ENCODE assay signal across 8 mouse cellular contexts in the genomic region with DNA sequence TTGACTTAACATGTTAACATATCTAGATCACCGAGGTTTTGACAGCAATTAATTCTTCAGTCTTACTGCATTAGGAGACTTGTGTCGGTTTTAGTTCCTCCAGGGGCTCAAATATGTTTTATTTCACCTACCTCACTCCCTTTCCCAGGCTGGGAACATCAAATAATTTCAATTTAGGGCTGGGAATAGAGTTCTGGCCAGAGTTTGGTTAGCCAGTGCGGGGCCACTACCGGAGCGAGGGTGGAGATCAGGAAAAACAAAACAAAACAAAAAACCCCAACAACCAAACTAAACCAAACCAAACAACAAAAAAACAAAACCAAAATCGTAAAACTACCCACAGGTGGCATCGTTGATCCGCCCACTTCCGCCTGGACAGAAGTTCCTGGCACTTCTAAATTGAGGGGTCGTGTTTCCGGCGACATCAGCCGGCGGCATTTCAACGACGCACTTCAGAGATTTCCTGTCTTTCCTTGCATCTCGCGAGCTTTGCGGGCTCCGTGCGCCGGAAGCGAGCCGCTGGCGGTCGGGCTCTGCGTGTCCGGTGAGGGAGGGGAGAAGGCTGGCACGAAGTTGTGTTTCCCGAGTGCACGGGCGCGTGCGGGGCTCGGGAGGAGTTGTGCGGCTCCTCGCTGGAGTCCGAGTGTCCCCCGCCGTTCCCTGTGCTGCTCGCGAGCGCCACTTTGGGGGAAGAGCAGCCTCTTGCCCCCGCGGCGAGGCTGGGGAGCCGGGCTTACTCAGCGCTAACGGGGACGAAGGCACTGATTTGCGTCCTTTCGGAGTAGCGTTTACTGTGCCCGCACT. TPM values are rescaled to one million over a fixed set of nuclear protein-coding genes. Genes with fewer than 3 reads are reported as not detected.
DNase-seq lines count a peak whose midpoint lies in the region; ATAC-seq and TF ChIP-seq lines count a peak whose summit lies in the region.

A gene (plus strand): TSS at position 437 of the 804 bp plus-strand sequence.

- DNase-seq in gastrocnemius, adult 8-10 months (ENCODE audit: low spot score in 2 of 2) = peak; percentile 77 to 86
- DNase-seq in hindlimb bud, embryonic 11.5 days (ENCODE audit: extremely low spot score, low read depth, low spot score) = peak; percentile 87
- DNase-seq in left cerebral cortex, adult 8-10 months (ENCODE audit: low spot score in 2 of 2) = peak; percentile 82 to 85
- DNase-seq in right cerebral cortex, postnatal 10 days (ENCODE audit: low spot score in 2 of 2) = peak; percentile 95 to 96
- DNase-seq in urinary bladder, postnatal 25 days (ENCODE audit: low spot score) = peak; percentile 83

- peaks cover 30% of the 10 kb centered on the region for H3K36me3 ChIP-seq in megakaryocyte, embryonic 14.5 days (replicated peaks; ENCODE audit: low read length)

- no peaks in the 10 kb centered on the region for H3K4me1 ChIP-seq in cortical plate, adult 2 months (ENCODE audit: control insufficient read depth, insufficient read depth, low read length)
- peaks cover 42% of the 10 kb centered on the region for H3K4me1 ChIP-seq in megakaryocyte, embryonic 14.5 days

- peak; percentile 94 for ATAC-seq in activated CD4-positive, CD25-positive, alpha-beta regulatory T cell, adult 4 months

- no peaks in the 10 kb centered on the region for H3K27me3 ChIP-seq in megakaryocyte, embryonic 14.5 days (replicated peaks)

- H3K27ac ChIP-seq in cortical plate, adult 2 months (ENCODE audit: insufficient read depth, low read length) = peak within 1 kb of the TSS; percentile 57; the same call in 1 of the 2 replicates

- TF ChIP-seq CTCF in cortical plate, adult 2 months (IDR thresholded peaks at IDR 0.05; ENCODE audit: extremely low read depth, insufficient read depth, low read length) = no peak

- peak; percentile 82 for TF ChIP-seq POLR2A in cortical plate, adult 2 months (IDR thresholded peaks at IDR 0.05; ENCODE audit: extremely low read depth, insufficient read depth, low read length)

- peak within 1 kb of the TSS; percentile 69 for H3K4me3 ChIP-seq in cortical plate, adult 2 months (ENCODE audit: insufficient read depth, low read length)
- H3K4me3 ChIP-seq in megakaryocyte, embryonic 14.5 days (replicated peaks) = peak within 1 kb of the TSS; percentile 96

- H3K9me3 ChIP-seq in megakaryocyte, embryonic 14.5 days = peaks cover 9% of the 10 kb centered on the region

RNA-seq across cellular contexts. Expression of the gene that starts here (rescaled TPM):
- polyA plus RNA-seq in activated CD4-positive, CD25-positive, alpha-beta regulatory T cell, adult 4 months (2017; shearing (Covaris generic)) = 100 to 1,000 TPM; 109 to 114 TPM
- polyA plus RNA-seq in cortical plate, adult 2 months (2012; rRNA removed) = 40.4 and 41.9 TPM in 2 replicates
- 10 to 100 TPM; 19.7 to 23.9 (median 21.7) TPM for total RNA-seq in gastrocnemius, adult 8-10 months (2022)
- total RNA-seq in left cerebral cortex, adult 8-10 months (2022) = 10 to 100 TPM; 27.5 to 36.0 (median 29.2) TPM
- 7.4 and 12.6 TPM in 2 replicates for polyA plus RNA-seq in megakaryocyte, embryonic 14.5 days (2012; ENCODE audit: insufficient read depth, low replicate concordance)

Comparison
In these comparisons a context has a peak if more than half of its experiments do, and no peak if none do; other contexts are left out.
1. Peak in every context shown above with its lines: DNase-seq, ATAC-seq, H3K4me3 ChIP-seq and H3K27ac ChIP-seq.